Mouse (Mus musculus): ENCODE measurements around the gene Htra3.

The Htra3 gene

DNA sequence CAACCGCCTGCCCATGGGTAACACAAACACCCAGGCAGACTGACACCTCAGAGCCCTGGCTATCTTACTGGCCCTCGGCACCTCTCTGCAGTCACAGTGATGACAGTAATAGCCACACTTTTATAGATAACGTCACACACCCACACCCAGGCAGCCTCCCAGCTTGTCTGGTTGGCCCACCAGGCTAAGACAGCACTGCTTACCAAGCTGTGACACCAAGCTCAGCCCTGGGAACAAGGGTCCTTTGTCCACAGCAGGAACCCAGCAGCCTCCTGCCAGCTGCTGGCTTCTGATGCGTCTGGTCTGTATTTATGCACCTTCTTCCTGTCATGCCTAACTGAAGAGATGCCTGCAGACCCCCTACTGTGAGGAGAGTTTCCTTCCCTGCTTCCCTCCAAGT is 58.5 kb downstream of the Htra3 start:
- in situ Hi-C loops (cut with MboI, MseI): no loop called here

DNA sequence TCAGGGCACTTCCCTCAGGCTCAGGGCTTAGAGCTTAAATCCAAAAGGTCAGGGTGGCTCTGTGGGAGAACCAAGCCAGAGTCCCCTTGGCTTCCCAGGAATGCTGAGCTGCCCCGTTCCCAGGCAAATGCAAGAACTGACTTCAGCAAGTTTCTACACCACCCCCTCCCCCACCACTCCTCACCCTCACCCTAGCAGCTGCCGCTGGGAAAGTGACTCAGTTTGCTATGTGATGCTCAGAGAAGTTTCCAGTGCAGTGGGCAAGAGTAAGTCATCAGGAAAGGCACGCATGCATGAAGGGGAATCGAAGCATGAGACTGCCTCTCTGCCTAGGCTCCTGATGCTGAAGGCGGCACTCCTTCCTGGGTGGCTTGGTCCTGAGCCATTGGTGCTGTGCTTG is 62.6 kb downstream of the Htra3 start:
- in situ Hi-C loops (cut with MboI, MseI): no loop called here

DNA sequence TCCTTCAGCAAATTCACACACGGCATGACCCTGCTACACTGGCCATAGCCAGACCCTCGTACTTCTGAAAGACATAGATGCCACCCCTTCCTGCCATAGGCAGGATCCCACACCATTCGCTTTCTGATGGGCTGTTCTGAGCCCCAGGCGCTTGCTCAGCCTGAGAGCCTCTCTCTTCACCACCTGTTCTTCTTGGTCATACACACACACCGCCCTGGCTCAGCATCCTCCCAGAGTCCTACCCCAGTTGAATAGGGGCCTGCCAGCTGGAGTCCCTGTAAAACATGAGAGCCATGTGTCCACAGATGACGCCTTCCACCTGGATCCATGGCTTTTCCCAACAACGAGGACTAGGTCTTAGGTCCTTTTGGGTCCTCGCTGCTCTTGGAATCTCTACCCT is 66.9 kb downstream of the Htra3 start:
- in situ Hi-C loops (cut with MboI, MseI): no loop called here

DNA sequence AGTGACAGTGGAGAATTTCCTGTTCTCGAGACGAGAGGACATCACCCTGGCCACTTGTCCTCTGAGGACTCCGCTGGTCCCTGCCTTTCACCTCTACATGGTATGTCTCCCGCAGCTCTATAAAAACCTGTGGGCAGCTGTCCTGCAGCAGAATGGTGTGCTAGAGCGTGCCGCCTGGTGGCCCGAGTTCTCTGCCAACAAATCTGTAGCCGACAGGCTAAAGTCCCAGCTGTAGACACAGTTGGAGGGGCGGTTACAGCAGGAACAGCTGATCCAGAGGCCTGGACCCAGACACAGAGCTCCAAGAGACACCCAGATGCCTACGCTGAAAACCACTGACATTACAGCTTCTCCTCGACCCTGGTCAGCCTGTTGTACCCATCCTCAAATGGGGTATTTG is 67.7 kb downstream of the Htra3 start:
- in situ Hi-C loops (cut with MboI, MseI): no loop called here

DNA sequence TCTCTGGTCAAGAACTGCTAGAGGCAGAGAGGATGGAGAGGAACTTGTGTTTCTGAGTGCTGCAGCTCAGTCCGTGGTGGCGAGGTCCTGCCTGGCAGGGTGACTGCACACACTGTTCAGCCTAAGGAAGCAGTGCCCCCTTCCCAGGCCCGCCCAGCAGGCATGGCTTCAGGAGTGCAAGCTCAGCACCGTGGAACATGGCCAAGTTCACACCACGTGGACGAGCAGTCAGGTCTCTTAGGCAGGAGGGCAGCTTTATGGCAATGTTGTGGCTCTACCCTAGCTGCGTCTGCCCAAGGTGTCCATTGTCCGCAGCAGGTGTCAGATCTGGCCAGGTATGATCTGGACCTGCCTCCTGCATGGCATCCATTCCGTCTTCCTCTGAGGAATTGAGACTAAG is 68.4 kb downstream of the Htra3 start:
- in situ Hi-C loops (cut with MboI, MseI): no loop called here

DNA sequence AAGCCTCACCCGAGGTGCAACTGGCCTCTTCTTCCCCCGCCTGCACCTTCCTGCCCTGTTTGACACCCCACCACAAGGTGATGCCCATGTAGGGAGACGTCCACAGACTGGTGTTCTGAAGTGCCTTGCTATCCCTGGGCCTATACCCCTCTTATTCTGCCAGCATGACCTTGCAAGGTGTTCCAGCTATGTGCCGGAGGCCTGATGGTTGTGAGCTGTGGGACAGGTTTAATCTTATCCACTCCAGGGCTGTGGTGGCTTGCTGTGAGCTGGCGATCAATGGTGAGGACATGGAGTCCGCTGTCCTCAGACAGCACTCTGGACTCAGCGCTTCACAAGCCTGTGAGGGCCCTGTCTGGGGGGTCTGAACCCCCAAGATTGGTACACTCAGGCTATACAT is 69.2 kb downstream of the Htra3 start:
- in situ Hi-C loops (cut with MboI, MseI): no loop called here

DNA sequence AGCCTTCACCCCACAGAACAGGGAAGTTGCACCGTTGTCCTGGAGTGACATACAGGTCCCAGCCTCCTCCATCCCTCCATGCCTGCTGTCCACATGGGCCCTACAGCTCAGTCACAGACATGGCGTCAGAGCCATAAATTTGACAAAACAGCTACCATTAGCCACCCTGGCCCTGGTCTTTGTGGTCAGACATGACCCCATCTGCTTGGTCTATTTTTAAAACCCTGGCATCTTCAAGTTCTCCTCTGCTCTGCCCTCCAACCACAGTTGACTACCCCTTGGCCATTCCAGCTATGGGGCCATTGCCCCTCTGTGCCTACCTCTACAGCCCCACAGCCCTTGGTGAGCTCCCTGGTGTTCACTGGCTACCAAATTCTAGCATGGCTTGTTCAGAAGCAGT is 69.6 kb downstream of the Htra3 start:
- in situ Hi-C loops (cut with MboI, MseI): no loop called here

DNA sequence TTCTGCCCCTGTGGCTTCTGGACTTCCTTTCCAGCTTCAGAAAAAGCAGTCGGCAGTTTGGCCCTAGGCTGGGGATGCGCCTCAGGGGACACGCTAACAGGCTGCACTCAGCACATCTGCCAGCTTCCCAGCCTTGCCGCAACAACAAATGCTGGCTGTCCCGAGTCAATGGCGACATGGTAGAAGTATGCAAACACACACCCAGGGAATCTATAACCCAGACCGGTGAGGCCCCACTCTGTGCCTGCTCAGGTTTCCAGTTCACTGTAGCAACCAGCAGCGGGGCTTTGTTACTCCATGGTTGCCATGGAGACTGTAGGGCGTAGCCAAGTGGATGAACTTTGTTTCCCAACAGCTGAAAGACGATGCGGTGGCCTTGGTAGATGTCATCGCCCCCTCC is 70.2 kb downstream of the Htra3 start:
- in situ Hi-C loops (cut with MboI, MseI): no loop called here

DNA sequence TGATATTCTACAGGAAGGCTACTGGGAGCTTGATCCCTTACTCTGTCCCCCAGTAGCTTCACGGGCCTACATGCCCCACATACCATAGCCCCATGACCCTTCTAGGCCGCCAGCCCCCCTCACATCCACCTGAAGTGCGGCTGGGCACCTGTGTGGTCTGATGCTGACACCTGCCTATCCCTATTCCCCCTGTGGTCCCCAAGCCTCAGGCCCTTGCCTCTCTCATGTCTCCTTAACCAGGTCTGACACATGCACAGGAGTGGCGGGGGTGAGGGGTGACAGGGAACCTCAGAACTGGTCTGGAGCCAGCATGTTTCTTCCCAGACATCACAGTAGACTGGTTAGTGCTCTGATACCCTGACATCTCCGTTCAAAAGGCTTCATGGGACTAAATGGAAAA is 71.0 kb downstream of the Htra3 start:
- in situ Hi-C loops (cut with MboI, MseI): no loop called here

DNA sequence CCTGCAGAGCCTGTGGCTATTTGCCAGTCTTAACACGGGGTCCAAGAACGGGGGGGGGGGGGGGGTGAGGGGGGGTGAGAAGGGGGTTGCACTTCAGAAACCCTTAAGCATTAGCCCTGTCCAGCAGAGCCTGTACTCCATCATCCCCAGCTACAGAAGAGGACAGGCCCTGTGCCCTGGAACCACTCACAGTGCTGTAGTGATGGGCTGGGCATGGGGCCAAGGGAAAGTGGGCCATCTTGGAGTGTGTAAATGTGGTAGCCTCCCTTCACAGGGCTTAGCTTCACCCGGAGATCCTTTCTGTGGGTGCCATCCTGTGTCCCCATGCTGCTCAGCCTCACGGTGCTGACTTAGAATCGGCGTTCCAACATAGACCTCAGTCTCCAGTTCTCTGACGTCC is 71.8 kb downstream of the Htra3 start:
- in situ Hi-C loops (cut with MboI, MseI): no loop called here

DNA sequence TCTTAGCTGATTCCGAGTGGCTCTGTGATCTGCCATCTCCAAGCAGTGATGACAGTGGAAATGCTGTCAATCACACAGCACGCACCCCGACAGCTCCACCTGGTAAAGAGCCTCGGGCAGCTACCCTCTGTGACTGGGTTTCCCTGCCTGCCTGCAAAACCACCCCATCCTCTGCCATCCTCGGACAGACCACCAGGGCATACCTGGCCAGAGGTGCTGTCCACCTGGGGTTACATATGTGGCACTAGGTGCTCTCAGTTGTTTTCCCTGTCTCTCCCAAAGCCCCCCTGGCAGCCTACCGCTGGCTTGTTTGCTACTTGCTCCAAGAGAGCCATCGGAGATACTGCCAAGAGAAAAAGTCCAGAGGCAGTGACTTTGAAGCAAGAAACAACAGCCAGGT is 72.8 kb downstream of the Htra3 start:
- in situ Hi-C loops (cut with MboI, MseI): no loop called here

DNA sequence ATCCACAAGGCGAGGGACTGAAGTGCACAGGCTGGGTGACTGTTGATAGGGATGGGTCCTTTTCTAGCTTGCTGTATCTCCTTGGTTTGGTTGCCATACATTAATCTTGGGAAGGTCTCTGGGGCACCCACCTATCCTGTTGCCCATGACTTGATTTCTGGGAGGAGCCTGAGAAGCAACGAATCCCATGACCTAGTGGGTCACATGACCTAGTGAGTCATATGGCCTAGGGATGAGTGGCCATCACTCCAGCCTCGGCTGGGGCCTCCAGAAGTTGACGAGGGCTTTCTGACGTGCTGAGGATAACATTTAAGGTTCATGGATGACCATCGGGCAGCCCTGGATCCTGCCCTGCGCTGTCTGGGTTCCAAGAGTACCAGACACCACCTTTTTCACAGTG is 74.2 kb downstream of the Htra3 start:
- in situ Hi-C loops (cut with MboI, MseI): no loop called here

Data from regulatory T cell (primary cell).